Mouse (Mus musculus) erythroblast, embryonic 14.5 days (primary cell): ENCODE measurements around the gene Serf2. TPM values are rescaled to one million over a fixed set of nuclear protein-coding genes. Genes with fewer than 3 reads are reported as not detected.
A peak's percentile ranks its signal among the peaks of the same experiment; 100 is the strongest.

Experiments used
- H3K27me3 ChIP-seq: 2 replicates; pipeline ENCODE4 v1.6.1; 2012; ENCODE audit warnings: inconsistent platforms; ENCODE audit not compliant: control insufficient read depth
- H3K36me3 ChIP-seq: 2 replicates; pipeline ENCODE4 v1.6.1; 2012; ENCODE audit warnings: mild to moderate bottlenecking, inconsistent platforms; ENCODE audit not compliant: control insufficient read depth
- H3K4me1 ChIP-seq: 2 replicates; pipeline ENCODE4 v1.6.1; 2012; ENCODE audit warnings: inconsistent platforms; ENCODE audit not compliant: control insufficient read depth
- H3K4me3 ChIP-seq: replicated peaks from 2 replicates; pipeline ENCODE3; 2012; ENCODE audit warnings: moderate library complexity, mild to moderate bottlenecking, inconsistent platforms
- H3K9me3 ChIP-seq: 2 replicates; pipeline ENCODE4 v1.6.1; 2012; ENCODE audit warnings: low read length, inconsistent platforms, mixed read lengths; ENCODE audit not compliant: control insufficient read depth
- GATA1 ChIP-seq: IDR thresholded peaks from 2 replicates; pipeline ENCODE4 v1.6.1; 2012; ENCODE audit warnings: low read length, inconsistent platforms, mixed read lengths
- TAL1 ChIP-seq: IDR thresholded peaks from 3 replicates; pipeline ENCODE4 v1.6.1; 2012; ENCODE audit warnings: low read length, inconsistent platforms, mixed read lengths
- polyA plus RNA-seq: library from polyadenylated mRNA; stranded (reverse); fragments of >175 nt; gene quantifications from 2 replicates; pipeline ENCODE4 v1.2.3, GENCODE M21; 2012

Serf2 gene
- polyA plus RNA-seq, 1 experiment = 75.3 TPM

DNA sequence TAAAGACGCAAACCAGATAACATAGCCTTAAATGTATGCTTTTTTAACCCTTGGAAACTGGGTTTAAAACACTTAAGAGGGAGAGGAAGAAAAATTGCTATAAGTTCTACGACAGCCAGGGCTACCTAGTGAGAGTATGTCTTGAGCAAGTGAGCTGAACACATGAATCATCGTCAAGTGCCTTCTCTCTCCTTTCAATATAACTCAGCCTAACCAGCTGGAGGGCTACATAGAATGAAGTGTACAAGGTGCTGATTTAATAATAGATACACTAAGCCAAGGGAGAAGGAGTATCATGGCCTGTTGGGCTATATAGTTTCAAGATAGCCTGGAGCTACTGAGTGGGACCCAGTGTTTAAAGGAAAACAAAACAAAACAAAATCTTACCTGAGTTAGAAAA lies 30.5 kb upstream of the Serf2 start:
- H3K4me3 ChIP-seq = no peak overlapping the region
- TF ChIP-seq GATA1 = no peak
- TF ChIP-seq TAL1 = no peak
- peaks cover 60% of the 10 kb centered on the region for H3K36me3 ChIP-seq

DNA sequence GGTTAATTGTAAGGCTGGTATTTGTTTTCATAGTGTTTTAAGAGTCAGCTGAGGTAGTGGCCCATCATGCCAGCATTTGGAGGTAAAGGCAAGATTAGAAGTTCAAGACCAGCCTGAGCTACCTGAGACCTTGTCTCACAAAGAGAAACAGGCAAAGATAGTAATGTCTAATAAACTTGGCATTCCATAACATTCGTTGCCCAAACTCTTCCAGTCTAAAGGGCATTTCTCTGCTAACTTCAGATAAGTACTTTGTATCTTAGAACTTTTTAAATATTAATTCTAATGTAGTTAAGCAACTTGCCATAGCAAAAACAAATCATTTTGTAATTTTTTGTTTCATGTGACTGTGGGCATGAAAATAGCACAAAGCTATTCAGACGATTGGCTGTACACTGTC lies 25.8 kb upstream of the Serf2 start:
- Histone ChIP-seq H3K36me3 (peaks cover 78% of the 10 kb centered on the region), H3K9me3 (no peaks in the 10 kb centered on the region), H3K4me1 (no peaks in the 10 kb centered on the region; the same call in 1 of the 2 replicates), H3K27me3 (no peaks in the 10 kb centered on the region), H3K4me3 (no peak overlapping the region)
- TF ChIP-seq TAL1 (no peak), GATA1 (no peak)

More for the DNA sequence above, 30.5 kb upstream of the Serf2 start:
- Histone ChIP-seq H3K27me3 (no peaks in the 10 kb centered on the region), H3K4me1 (peaks cover 22% of the 10 kb centered on the region), H3K9me3 (no peaks in the 10 kb centered on the region)

GRCm38 (mm10) chr2:121425890-121426289 lies 23.1 kb upstream of the Serf2 start:
- Histone ChIP-seq H3K9me3 (no peaks in the 10 kb centered on the region), H3K27me3 (no peaks in the 10 kb centered on the region), H3K4me1 (no peaks in the 10 kb centered on the region), H3K4me3 (no peak overlapping the region), H3K36me3 (peaks cover 83% of the 10 kb centered on the region)
- TF ChIP-seq GATA1 = no peak
- TF ChIP-seq TAL1 = no peak

- no peaks in the 10 kb centered on the region; the same call in 1 of the 2 replicates for H3K4me1 ChIP-seq
- H3K9me3 ChIP-seq = no peaks in the 10 kb centered on the region
- peaks cover 92% of the 10 kb centered on the region for H3K36me3 ChIP-seq
- no peak for TF ChIP-seq TAL1
- no peak overlapping the region for H3K4me3 ChIP-seq
- H3K27me3 ChIP-seq = no peaks in the 10 kb centered on the region
Observed at GRCm38 (mm10) chr2:121434854-121435253, 14.1 kb upstream of the Serf2 start.

- peaks cover 44% of the 10 kb centered on the region for H3K36me3 ChIP-seq
- H3K9me3 ChIP-seq = no peaks in the 10 kb centered on the region
- H3K4me3 ChIP-seq = no peak overlapping the region
- peaks cover 25% of the 10 kb centered on the region for H3K27me3 ChIP-seq
- peaks cover 19% of the 10 kb centered on the region for H3K4me1 ChIP-seq
- TF ChIP-seq TAL1 (no peak), GATA1 (no peak)
Observed at GRCm38 (mm10) chr2:121439746-121440145, 9.2 kb upstream of the Serf2 start.

DNA sequence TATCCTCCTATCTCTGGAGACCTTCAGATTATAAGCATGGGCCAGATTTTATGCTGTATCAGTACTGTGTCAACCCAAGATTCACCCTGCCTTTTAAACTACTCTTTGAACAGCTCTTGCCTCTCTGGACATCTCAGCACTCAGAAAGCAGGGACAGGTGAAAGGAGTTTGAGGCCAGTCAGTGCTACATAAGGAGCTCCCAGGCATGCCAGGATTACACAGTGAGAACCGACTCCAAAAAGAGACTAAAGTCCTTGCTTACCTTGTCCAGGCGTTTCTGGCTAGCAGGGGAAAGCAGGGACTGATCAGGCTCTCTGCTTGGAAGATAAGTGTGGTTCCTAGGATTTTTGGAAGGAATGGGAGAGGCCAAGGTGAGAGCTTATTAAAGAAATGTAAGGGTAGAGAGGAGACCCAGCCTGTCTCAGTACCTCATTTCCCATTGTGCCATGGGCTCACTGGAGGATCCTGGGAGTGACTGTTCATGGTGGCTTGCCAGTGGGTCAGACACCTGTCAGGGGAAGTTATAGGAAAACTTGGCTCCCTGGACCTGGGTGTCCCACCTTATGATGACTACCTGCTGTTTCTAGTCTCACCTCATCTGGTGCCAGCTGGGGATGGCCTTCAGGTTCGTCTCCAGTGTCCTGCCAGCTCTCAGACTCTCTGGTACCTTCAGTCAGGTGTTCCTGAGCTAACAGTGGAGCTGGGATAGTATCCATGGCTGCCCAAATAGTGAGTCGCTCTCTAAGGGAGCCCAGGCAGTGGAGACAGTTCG lies 8.0 kb upstream of the Serf2 start:
- H3K9me3 ChIP-seq = no peaks in the 10 kb centered on the region
- peaks cover 25% of the 10 kb centered on the region for H3K4me1 ChIP-seq
- TF ChIP-seq GATA1 = no peak
- no peak for TF ChIP-seq TAL1
- H3K36me3 ChIP-seq = peaks cover 33% of the 10 kb centered on the region
- H3K4me3 ChIP-seq = no peak overlapping the region
- H3K27me3 ChIP-seq = peaks cover 25% of the 10 kb centered on the region

GRCm38 (mm10) chr2:121441800-121442199 lies 7.2 kb upstream of the Serf2 start:
- no peak for TF ChIP-seq GATA1
- no peak for TF ChIP-seq TAL1
- Histone ChIP-seq H3K36me3 (peaks cover 30% of the 10 kb centered on the region), H3K4me1 (peaks cover 25% of the 10 kb centered on the region), H3K27me3 (peaks cover 25% of the 10 kb centered on the region), H3K9me3 (no peaks in the 10 kb centered on the region), H3K4me3 (peak overlapping the region; percentile 65)

GRCm38 (mm10) chr2:121442259-121443067 lies 6.5 kb upstream of the Serf2 start:
- Histone ChIP-seq H3K9me3 (no peaks in the 10 kb centered on the region), H3K4me1 (peaks cover 25% of the 10 kb centered on the region), H3K36me3 (peaks cover 25% of the 10 kb centered on the region), H3K27me3 (peaks cover 25% of the 10 kb centered on the region), H3K4me3 (peak overlapping the region; percentile 65)
- TF ChIP-seq GATA1 (no peak), TAL1 (no peak)

DNA sequence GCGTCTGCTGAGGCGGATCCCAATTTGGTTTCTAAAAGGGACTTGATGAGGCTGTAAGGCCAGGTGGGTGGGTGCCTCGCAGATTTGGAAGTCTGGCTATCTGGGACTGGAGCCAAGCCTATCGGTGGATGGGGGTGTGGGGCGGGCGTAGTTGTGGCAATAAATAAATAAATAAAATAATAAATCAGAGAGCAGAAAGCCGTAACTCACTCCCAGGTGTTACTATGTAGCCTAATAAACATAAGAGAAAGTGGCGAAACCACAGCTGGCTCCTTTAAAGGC lies 6.0 kb upstream of the Serf2 start:
- Histone ChIP-seq H3K27me3 (peaks cover 25% of the 10 kb centered on the region), H3K4me1 (peaks cover 30% of the 10 kb centered on the region), H3K36me3 (peaks cover 20% of the 10 kb centered on the region), H3K9me3 (no peaks in the 10 kb centered on the region), H3K4me3 (peak overlapping the region; percentile 65)
- no peak for TF ChIP-seq TAL1
- no peak for TF ChIP-seq GATA1
